Mouse (Mus musculus) heart, postnatal 4 days (tissue): Measurements from ENCODE around the gene Grid2. TPM values are rescaled to one million over a fixed set of nuclear protein-coding genes. Genes with fewer than 3 reads are reported as not detected.

ENCODE experiments used
- DNase-seq: peaks from one replicate; pipeline ENCODE4 v3.0.0; 2021
- total RNA-seq, 2 experiments: library from RNA; stranded (reverse); gene quantifications; 2 replicates each; pipeline ENCODE4 v1.2.3; 2021

The Grid2 gene
- total RNA-seq, 2 experiments from 2014 or later, result 0.25 to 0.29 TPM

GRCm38 (mm10) chr6:63635970-63636369 lies 380.3 kb downstream of the Grid2 start:
- DNase-seq, result no peak

- no peak for DNase-seq
Observed at GRCm38 (mm10) chr6:63659423-63659822, 403.7 kb downstream of the Grid2 start.

GRCm38 (mm10) chr6:63685689-63686088 lies 430.0 kb downstream of the Grid2 start:
- no peak for DNase-seq

- DNase-seq, result no peak
Observed at GRCm38 (mm10) chr6:63701684-63702083, 446.0 kb downstream of the Grid2 start.

GRCm38 (mm10) chr6:63733740-63734139 lies 478.1 kb downstream of the Grid2 start:
- DNase-seq, result no peak

GRCm38 (mm10) chr6:63762535-63762934 lies 506.9 kb downstream of the Grid2 start:
- DNase-seq, result no peak

- DNase-seq, result no peak
Observed at GRCm38 (mm10) chr6:63794679-63795078, 539.0 kb downstream of the Grid2 start.

GRCm38 (mm10) chr6:63820236-63820635 lies 564.6 kb downstream of the Grid2 start:
- DNase-seq, result no peak

GRCm38 (mm10) chr6:63862628-63863027 lies 607.0 kb downstream of the Grid2 start:
- no peak for DNase-seq

GRCm38 (mm10) chr6:63877088-63877764 lies 621.5 kb downstream of the Grid2 start:
- no peak for DNase-seq

- DNase-seq, result no peak
Observed at GRCm38 (mm10) chr6:63877765-63878345, 622.2 kb downstream of the Grid2 start.

GRCm38 (mm10) chr6:63894714-63895113 lies 639.0 kb downstream of the Grid2 start:
- DNase-seq, result no peak

GRCm38 (mm10) chr6:63898171-63898570 lies 642.5 kb downstream of the Grid2 start:
- no peak for DNase-seq

- no peak for DNase-seq
Observed at GRCm38 (mm10) chr6:63917035-63917570, 661.4 kb downstream of the Grid2 start.

- no peak for DNase-seq
Observed at GRCm38 (mm10) chr6:63921951-63922350, 666.3 kb downstream of the Grid2 start.

- DNase-seq, result no peak
Observed at GRCm38 (mm10) chr6:63931201-63931600, 675.5 kb downstream of the Grid2 start.

GRCm38 (mm10) chr6:63946721-63947120 lies 691.0 kb downstream of the Grid2 start:
- DNase-seq, result no peak

- DNase-seq, result no peak
Observed at GRCm38 (mm10) chr6:63963789-63964188, 708.1 kb downstream of the Grid2 start.

- DNase-seq, result no peak
Observed at GRCm38 (mm10) chr6:63964269-63964668, 708.6 kb downstream of the Grid2 start.

- no peak for DNase-seq
Observed at GRCm38 (mm10) chr6:63964735-63965134, 709.1 kb downstream of the Grid2 start.

- no peak for DNase-seq
Observed at GRCm38 (mm10) chr6:64046084-64046483, 790.4 kb downstream of the Grid2 start.

- no peak for DNase-seq
Observed at GRCm38 (mm10) chr6:64046732-64047131, 791.1 kb downstream of the Grid2 start.

- no peak for DNase-seq
Observed at GRCm38 (mm10) chr6:64047950-64048349, 792.3 kb downstream of the Grid2 start.

- DNase-seq, result no peak
Observed at GRCm38 (mm10) chr6:64063858-64064257, 808.2 kb downstream of the Grid2 start.
